Mouse (Mus musculus) myocyte (in vitro differentiated cells): ENCODE measurements around the gene Ing4.

Source experiments
- CEBPB ChIP-seq: IDR thresholded peaks from 2 replicates; pipeline ENCODE4 v1.6.1; 2011; ENCODE audit warnings: mild to moderate bottlenecking, moderate library complexity; ENCODE audit not compliant: poor library complexity, insufficient read depth, severe bottlenecking
- MYOG ChIP-seq, 3 experiments: IDR thresholded peaks; one replicate each; pipeline ENCODE4 v1.6.1; 2011; ENCODE audit warnings: control low read depth in 2 of 3, low read depth in 2 of 3, mild to moderate bottlenecking in 2 of 3; ENCODE audit not compliant: insufficient read length in 2 of 3, control insufficient read depth in 1 of 3, insufficient read depth in 1 of 3
- POLR2A ChIP-seq: IDR thresholded peaks from one replicate; pipeline ENCODE4 v1.6.1; 2011; ENCODE audit warnings: low read depth, mild to moderate bottlenecking, control low read depth, moderate library complexity; ENCODE audit not compliant: insufficient read length
- TCF12 ChIP-seq: IDR thresholded peaks from one replicate; pipeline ENCODE4 v1.6.1; 2011; ENCODE audit warnings: mild to moderate bottlenecking, control low read depth; ENCODE audit not compliant: poor library complexity, insufficient read depth, severe bottlenecking

DNA sequence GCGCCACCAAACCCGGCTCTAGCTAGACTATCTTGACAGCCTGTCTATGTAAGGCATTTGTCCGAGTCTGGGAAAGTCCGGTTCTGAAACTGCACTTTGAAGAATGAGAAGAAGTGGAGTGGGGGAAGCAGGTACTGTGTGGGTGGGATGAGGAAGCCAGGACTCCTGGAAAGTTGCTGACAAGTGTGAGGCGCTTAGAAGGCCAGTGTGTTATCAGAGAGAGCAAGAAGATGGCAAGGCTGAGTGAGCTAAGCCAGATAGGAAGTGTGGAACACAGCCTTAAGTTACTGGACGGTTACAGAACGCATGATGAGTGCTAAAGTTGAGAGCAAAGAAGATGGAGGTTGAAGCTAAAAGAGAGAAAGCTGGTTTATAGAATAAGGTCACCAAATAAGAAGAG lies 2.5 kb downstream of the Ing4 start:
- no peak for TF ChIP-seq MYOG (IDR thresholded peaks at IDR 0.05; ENCODE audit: control insufficient read depth in 1 of 3, insufficient read depth in 1 of 3, insufficient read length in 2 of 3, low read depth in 2 of 3)
- no peak for TF ChIP-seq CEBPB
- no peak for TF ChIP-seq TCF12
- no peak for TF ChIP-seq POLR2A
